Mouse (Mus musculus) heart, embryonic 15.5 days (tissue): ENCODE data around the gene Fastkd1. TPM values are rescaled to one million over a fixed set of nuclear protein-coding genes. Genes with fewer than 3 reads are reported as not detected.
"Not testable (repeated sequence)": the region's sequence is repeated elsewhere in the genome, so short reads cannot be mapped to it uniquely, and the experiment has no call there.

Experiments used
- ATAC-seq: fragments of 200-750 bp; cut with Nextera tagmentation; replicated peaks from 2 replicates; pipeline ENCODE4 v1.8.0; 2017; ENCODE audit warnings: low read depth, moderate TSS enrichment; ENCODE audit not compliant: insufficient number of reproducible peaks, insufficient read depth, low FRiP score
- H3K27ac ChIP-seq: fragments of 300-500 bp; sonication (generic); 2 replicates; pipeline ENCODE4 v1.5.1; 2015; ENCODE audit warnings: mild to moderate bottlenecking, inconsistent platforms
- H3K27me3 ChIP-seq: fragments of 300-500 bp; sonication (generic); 2 replicates; pipeline ENCODE4 v1.6.1; 2015; ENCODE audit warnings: inconsistent platforms
- H3K36me3 ChIP-seq: fragments of 300-500 bp; sonication (generic); 2 replicates; pipeline ENCODE4 v1.6.1; 2015; ENCODE audit warnings: mild to moderate bottlenecking, inconsistent platforms
- H3K4me1 ChIP-seq: fragments of 300-500 bp; sonication (generic); replicated peaks from 2 replicates; pipeline ENCODE4 v1.6.1; 2015; ENCODE audit warnings: inconsistent platforms
- H3K4me2 ChIP-seq: fragments of 300-500 bp; sonication (generic); 2 replicates; pipeline ENCODE4 v1.6.1; 2015; ENCODE audit warnings: inconsistent platforms, mild to moderate bottlenecking, moderate library complexity
- H3K4me3 ChIP-seq: fragments of 300-500 bp; sonication (generic); 2 replicates; pipeline ENCODE4 v1.5.1; 2015; ENCODE audit warnings: mild to moderate bottlenecking, inconsistent platforms
- H3K9ac ChIP-seq: fragments of 300-500 bp; sonication (generic); 2 replicates; pipeline ENCODE4 v1.6.1; 2015; ENCODE audit warnings: mild to moderate bottlenecking, inconsistent platforms
- H3K9me3 ChIP-seq: fragments of 300-500 bp; sonication (generic); replicated peaks from 2 replicates; pipeline ENCODE4 v1.6.1; 2016; ENCODE audit warnings: inconsistent platforms
- WGBS: fragments of 180-500 bp; shearing (Covaris S2); methylation state at CpG from one replicate; pipeline ENCODE4 v1.1.7; 2015; ENCODE audit warnings: mixed read lengths; 5-methylcytosine and 5-hydroxymethylcytosine counted together
- polyA plus RNA-seq: library from polyadenylated mRNA; unstranded; fragments of >200 nt; fragmentation: Nextera tagmentation; extraction: Ambion mirVana; gene quantifications from 2 replicates; pipeline ENCODE4 v1.2.1, GENCODE M21; 2015

The Fastkd1 gene
- polyA plus RNA-seq, 1 experiment from 2014 or later = 18.8 TPM

DNA sequence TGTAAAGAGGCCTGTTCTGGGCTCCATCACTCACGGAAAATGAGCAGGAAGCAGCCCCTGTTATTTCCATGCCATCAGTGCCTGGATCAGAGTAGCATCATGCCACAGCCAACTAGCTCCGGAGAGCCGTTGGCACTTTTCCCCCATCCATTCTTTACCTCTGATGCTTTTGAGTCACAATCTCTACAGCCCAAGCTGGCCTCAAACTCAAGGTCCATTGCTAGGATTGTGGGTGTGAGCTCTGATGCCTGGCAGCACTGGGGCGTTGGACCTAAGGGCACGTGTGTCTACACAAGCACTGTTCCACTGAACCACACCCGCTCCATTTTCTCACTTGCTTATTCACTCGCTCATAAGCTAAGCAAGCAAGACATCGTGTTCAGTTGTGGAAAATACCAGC is 12.9 kb downstream of the Fastkd1 start:
- H3K27me3 ChIP-seq = no peaks in the 10 kb centered on the region
- H3K27ac ChIP-seq = no peak overlapping the region
- no peak overlapping the region for H3K9ac ChIP-seq
- WGBS = 91% methylated on average over 8 of the region's 8 CpGs
- no peaks in the 10 kb centered on the region for H3K9me3 ChIP-seq
- ATAC-seq = no peak
- no peak overlapping the region for H3K4me2 ChIP-seq
- H3K36me3 ChIP-seq = peaks cover 71% of the 10 kb centered on the region
- no peaks in the 10 kb centered on the region for H3K4me1 ChIP-seq
- no peak overlapping the region for H3K4me3 ChIP-seq

DNA sequence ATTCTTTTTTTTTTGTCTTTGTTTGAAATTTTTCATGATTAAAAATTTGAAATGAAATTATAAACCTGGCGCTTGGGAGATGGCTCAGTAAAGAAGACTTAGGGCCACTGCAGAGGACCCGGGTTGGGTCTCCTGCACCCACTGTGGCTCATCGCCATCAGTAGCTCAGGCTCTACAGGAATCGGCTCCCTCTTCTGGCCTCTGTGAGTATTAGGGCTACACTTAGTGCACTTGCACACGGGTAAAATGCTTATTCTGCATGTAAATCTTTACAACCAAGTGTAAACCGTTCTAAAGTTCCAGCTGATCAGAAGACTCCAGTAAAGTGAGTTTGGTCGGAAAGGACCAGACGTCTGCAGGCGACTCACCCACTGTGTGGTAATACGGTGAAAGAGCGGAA is 19.8 kb downstream of the Fastkd1 start:
- Histone ChIP-seq H3K9me3 (no peaks in the 10 kb centered on the region), H3K27me3 (no peaks in the 10 kb centered on the region), H3K4me1 (no peaks in the 10 kb centered on the region), H3K36me3 (peaks cover 66% of the 10 kb centered on the region), H3K9ac (no peak overlapping the region), H3K27ac (no peak overlapping the region), H3K4me3 (no peak overlapping the region), H3K4me2 (no peak overlapping the region)
- WGBS = 92% methylated on average over 11 of the region's 11 CpGs
- no peak for ATAC-seq

DNA sequence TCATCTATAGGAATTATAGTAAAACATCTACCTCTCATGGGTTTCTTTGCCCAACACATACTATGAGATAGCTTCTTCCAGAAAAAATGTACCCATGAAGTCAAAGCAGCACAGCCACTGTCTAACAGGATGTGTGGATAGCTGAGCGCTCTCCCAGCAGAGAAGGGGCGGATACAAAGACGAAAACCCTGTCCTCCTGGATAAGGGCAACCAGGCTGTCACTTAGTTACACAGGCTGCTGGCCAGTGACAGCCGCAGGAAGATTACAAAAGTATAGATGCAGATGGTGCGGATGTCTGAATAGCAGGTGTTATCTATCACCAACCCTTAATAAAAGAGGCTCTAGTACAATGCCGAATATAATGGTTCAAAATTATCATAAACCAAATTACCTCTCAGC is 22.5 kb downstream of the Fastkd1 start:
- Histone ChIP-seq H3K27me3 (no peaks in the 10 kb centered on the region), H3K4me1 (no peaks in the 10 kb centered on the region), H3K9ac (no peak overlapping the region), H3K36me3 (peaks cover 65% of the 10 kb centered on the region), H3K4me3 (no peak overlapping the region), H3K9me3 (no peaks in the 10 kb centered on the region), H3K4me2 (no peak overlapping the region), H3K27ac (no peak overlapping the region)
- WGBS = 76% methylated on average over 6 of the region's 6 CpGs
- ATAC-seq = no peak

DNA sequence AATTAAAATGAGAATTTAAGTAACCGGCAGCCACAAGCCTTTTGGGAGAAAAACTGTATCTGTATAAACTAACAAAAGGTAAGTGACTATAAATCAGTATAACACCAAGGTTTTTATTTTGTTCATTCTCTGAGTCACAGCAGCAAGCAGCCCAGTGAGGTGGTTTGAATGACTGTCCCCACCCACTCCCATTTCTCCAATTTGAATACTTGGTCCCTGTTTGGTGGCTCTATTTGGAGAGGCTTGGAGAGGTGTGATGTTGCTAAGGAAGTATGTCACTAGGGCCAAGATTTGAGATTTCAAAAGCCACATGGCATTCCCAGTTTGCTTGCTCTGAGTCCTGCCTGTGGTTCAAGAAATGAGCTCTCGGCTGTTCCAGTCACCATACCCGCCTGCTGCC is 23.1 kb downstream of the Fastkd1 start:
- no peak for ATAC-seq
- Histone ChIP-seq H3K27ac (no peak overlapping the region), H3K27me3 (no peaks in the 10 kb centered on the region), H3K4me3 (no peak overlapping the region), H3K9ac (no peak overlapping the region), H3K9me3 (no peaks in the 10 kb centered on the region), H3K36me3 (peaks cover 65% of the 10 kb centered on the region), H3K4me2 (no peak overlapping the region), H3K4me1 (no peaks in the 10 kb centered on the region)
- WGBS = 87% methylated on average over 3 of the region's 3 CpGs

- no peaks in the 10 kb centered on the region for H3K27me3 ChIP-seq
- no peaks in the 10 kb centered on the region for H3K4me1 ChIP-seq
- no peak overlapping the region for H3K27ac ChIP-seq
- H3K4me2 ChIP-seq = no peak overlapping the region
- no peaks in the 10 kb centered on the region for H3K9me3 ChIP-seq
- no peak overlapping the region for H3K9ac ChIP-seq
- ATAC-seq = no peak
- H3K36me3 ChIP-seq = peaks cover 44% of the 10 kb centered on the region
- WGBS = 95% methylated on average over 3 of the region's 3 CpGs
- H3K4me3 ChIP-seq = no peak overlapping the region
These were observed 28.8 kb downstream of the Fastkd1 start for GRCm38 (mm10) chr2:69684488-69684887.

DNA sequence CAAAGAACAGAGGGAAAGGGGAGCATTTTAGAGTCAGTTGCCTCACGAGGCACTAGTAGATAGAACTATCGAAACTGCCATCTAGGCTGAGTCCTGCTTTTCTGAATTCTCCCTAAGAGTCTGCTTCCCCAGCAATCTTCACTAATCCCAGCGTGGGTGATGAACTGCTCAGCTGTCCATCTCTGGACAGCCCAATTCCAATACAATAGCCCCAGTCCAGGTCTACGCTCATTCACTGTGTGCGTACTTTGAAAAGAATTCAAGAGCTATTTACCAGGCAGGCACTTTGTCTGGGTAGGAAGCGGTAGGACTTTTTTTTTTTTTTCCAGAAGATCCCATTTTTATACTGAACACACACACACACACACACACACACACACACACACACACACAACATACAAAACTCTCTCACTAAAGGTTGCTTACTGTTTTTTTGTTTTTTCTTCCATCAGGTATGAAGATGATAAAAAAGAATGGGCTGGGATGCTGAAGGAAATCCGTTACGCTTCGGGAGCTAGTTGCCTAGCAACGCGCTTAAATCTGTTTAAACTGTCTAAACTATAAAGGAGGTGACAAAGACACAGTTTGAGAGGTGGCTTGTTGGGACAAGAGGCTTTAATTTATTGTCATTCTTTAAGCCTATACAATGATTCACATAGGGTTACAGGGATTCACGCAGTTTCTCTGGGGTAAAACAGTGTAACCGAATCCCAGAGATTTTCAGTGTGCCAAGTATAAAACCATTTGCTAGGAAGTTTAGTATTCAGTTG is 30.1 kb downstream of the Fastkd1 start:
- H3K27ac ChIP-seq = no peak overlapping the region
- no peak overlapping the region for H3K4me3 ChIP-seq
- H3K36me3 ChIP-seq = peaks cover 44% of the 10 kb centered on the region
- 90% methylated on average over 13 of the region's 13 CpGs for WGBS
- no peak overlapping the region for H3K4me2 ChIP-seq
- no peaks in the 10 kb centered on the region for H3K9me3 ChIP-seq
- no peak for ATAC-seq
- H3K9ac ChIP-seq = no peak overlapping the region
- H3K27me3 ChIP-seq = no peaks in the 10 kb centered on the region
- no peaks in the 10 kb centered on the region for H3K4me1 ChIP-seq

GRCm38 (mm10) chr2:69681931-69682330 is 31.4 kb downstream of the Fastkd1 start:
- H3K4me3 ChIP-seq = no peak overlapping the region
- no peaks in the 10 kb centered on the region for H3K27me3 ChIP-seq
- no peak overlapping the region for H3K9ac ChIP-seq
- WGBS = 83% methylated on average over 4 of the region's 4 CpGs
- H3K4me2 ChIP-seq = no peak overlapping the region
- ATAC-seq = no peak
- H3K27ac ChIP-seq = no peak overlapping the region
- H3K36me3 ChIP-seq = peaks cover 38% of the 10 kb centered on the region
- H3K9me3 ChIP-seq = no peaks in the 10 kb centered on the region
- no peaks in the 10 kb centered on the region for H3K4me1 ChIP-seq

DNA sequence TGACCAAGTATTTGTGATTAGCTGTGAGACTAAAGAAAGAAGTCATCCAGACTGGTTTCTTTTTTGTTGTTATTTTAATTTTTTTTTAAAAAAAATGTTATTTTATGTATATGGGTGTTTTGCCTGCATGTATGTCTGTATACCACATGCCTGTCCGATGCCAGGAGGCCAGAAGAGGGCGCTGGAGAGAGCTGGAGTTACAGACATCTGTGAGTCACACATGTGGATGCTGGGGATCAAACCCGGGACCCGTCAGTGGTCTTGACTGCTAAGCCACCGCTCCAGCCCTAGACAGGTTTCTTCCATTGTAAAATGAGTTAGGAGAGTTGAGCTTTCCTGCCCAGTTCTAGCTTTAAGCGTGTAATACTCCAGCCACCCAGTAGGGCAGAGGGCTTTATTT is 33.3 kb downstream of the Fastkd1 start:
- peaks cover 30% of the 10 kb centered on the region for H3K36me3 ChIP-seq
- no peak overlapping the region for H3K4me3 ChIP-seq
- H3K9ac ChIP-seq = no peak overlapping the region
- no peak for ATAC-seq
- H3K4me1 ChIP-seq = no peaks in the 10 kb centered on the region
- no peak overlapping the region for H3K4me2 ChIP-seq
- H3K9me3 ChIP-seq = no peaks in the 10 kb centered on the region
- H3K27me3 ChIP-seq = no peaks in the 10 kb centered on the region
- no peak overlapping the region for H3K27ac ChIP-seq
- 60% methylated on average over 6 of the region's 6 CpGs for whole genome bisulfite sequencing

- H3K27ac ChIP-seq, H3K4me3 ChIP-seq, H3K4me1 ChIP-seq, H3K4me2 ChIP-seq, H3K9ac ChIP-seq, H3K27me3 ChIP-seq, H3K9me3 ChIP-seq, ATAC-seq: not testable (repeated sequence)
- H3K36me3 ChIP-seq = peaks cover 24% of the 10 kb centered on the region
- WGBS = 83% methylated on average over 2 of the region's 2 CpGs
These were observed 36.1 kb downstream of the Fastkd1 start for GRCm38 (mm10) chr2:69677215-69677614.

- Histone ChIP-seq H3K4me3 (no peak overlapping the region), H3K4me2 (no peak overlapping the region), H3K27me3 (no peaks in the 10 kb centered on the region), H3K9ac (no peak overlapping the region), H3K27ac (no peak overlapping the region), H3K36me3 (peaks cover 24% of the 10 kb centered on the region), H3K9me3 (no peaks in the 10 kb centered on the region), H3K4me1 (peaks cover 7% of the 10 kb centered on the region; the same call in 1 of the 2 replicates)
- no peak for ATAC-seq
- WGBS = 47% methylated on average over 2 of the region's 2 CpGs
These were observed 36.6 kb downstream of the Fastkd1 start for GRCm38 (mm10) chr2:69676713-69677112.

DNA sequence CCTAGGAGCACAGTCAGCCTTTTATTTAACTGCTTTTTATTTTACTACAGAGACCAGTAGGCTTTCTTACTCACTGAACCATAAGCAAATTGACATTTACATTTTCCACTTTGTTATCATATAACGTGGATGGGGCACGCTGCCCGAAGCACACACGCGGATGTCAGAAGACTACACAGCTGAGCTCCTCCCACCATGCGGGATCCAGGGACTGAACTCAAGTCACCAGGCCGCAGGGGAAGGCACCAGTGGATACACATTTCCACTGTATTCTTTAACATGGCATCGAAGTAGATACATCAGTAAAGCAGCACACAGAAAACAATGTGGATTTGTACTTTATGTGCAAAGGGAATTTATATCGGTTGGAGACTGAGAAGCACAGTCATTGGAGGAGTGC is 38.0 kb downstream of the Fastkd1 start:
- H3K4me2 ChIP-seq = no peak overlapping the region
- no peak for ATAC-seq
- 87% methylated on average over 9 of the region's 9 CpGs for WGBS
- no peak overlapping the region for H3K9ac ChIP-seq
- peaks cover 7% of the 10 kb centered on the region; the same call in 1 of the 2 replicates for H3K4me1 ChIP-seq
- H3K9me3 ChIP-seq = no peaks in the 10 kb centered on the region
- no peaks in the 10 kb centered on the region for H3K27me3 ChIP-seq
- no peak overlapping the region for H3K4me3 ChIP-seq
- no peak overlapping the region for H3K27ac ChIP-seq
- peaks cover 14% of the 10 kb centered on the region for H3K36me3 ChIP-seq

- Histone ChIP-seq H3K27ac (peak overlapping the region; percentile 63; the same call in 1 of the 2 replicates), H3K4me2 (peak overlapping the region; percentile 59), H3K9me3 (no peaks in the 10 kb centered on the region), H3K4me3 (peak overlapping the region; percentile 46), H3K4me1 (peaks cover 7% of the 10 kb centered on the region; the same call in 1 of the 2 replicates), H3K36me3 (0 out of 2 replicates have a peak, but pooled peaks cover 3% of the 10 kb centered on the region), H3K27me3 (no peaks in the 10 kb centered on the region), H3K9ac (no peak overlapping the region; the same call in 1 of the 2 replicates)
- 41% methylated on average over 5 of the region's 5 CpGs for WGBS
- no peak for ATAC-seq
These were observed 39.6 kb downstream of the Fastkd1 start for GRCm38 (mm10) chr2:69673723-69674122.
